Mouse (Mus musculus): ENCODE measurements around the gene Dap. TPM values are rescaled to one million over a fixed set of nuclear protein-coding genes. Genes with fewer than 3 reads are reported as not detected.

Dap gene
- polyA plus RNA-seq, 1 experiment from 2014 or later: 148 TPM

GRCm38 (mm10) chr15:31240181-31240580, 16.1 kb downstream of the Dap start:
- Histone ChIP-seq H3K4me3 (ENCODE audit: low read depth, low read length) (no peak overlapping the region), H3K36me3 (ENCODE audit: insufficient read depth, low read length) (peaks cover 14% of the 10 kb centered on the region; the same call in 1 of the 2 replicates), H3K9ac (replicated peaks; ENCODE audit: low read depth) (no peak overlapping the region), H3K27me3 (replicated peaks; ENCODE audit: insufficient read depth, low read length) (no peaks in the 10 kb centered on the region), H3K4me1 (ENCODE audit: insufficient read depth, low read depth, low read length) (no peaks in the 10 kb centered on the region), H3K9me3 (ENCODE audit: low read length) (no peaks in the 10 kb centered on the region), H3K27ac (ENCODE audit: low read length) (no peak overlapping the region), H3K4me2 (replicated peaks; ENCODE audit: low read depth, low read length) (no peak overlapping the region)
- TF ChIP-seq EP300 (IDR thresholded peaks at IDR 0.05): no peak
- TF ChIP-seq CTCF (IDR thresholded peaks at IDR 0.05): no peak
- no peak for DNase-seq (ENCODE audit: low spot score)
- no peak for ATAC-seq
- WGBS: 94% methylated on average over 4 of the region's 4 CpGs

GRCm38 (mm10) chr15:31243260-31243659, 19.1 kb downstream of the Dap start:
- H3K4me1 ChIP-seq (ENCODE audit: insufficient read depth, low read depth, low read length): no peaks in the 10 kb centered on the region
- no peak overlapping the region for H3K4me3 ChIP-seq (ENCODE audit: low read depth, low read length)
- no peaks in the 10 kb centered on the region for H3K9me3 ChIP-seq (ENCODE audit: low read length)
- no peak for TF ChIP-seq CTCF (IDR thresholded peaks at IDR 0.05)
- peak; percentile 80 for TF ChIP-seq EP300 (IDR thresholded peaks at IDR 0.05)
- no peak overlapping the region for H3K9ac ChIP-seq (replicated peaks; ENCODE audit: low read depth)
- DNase-seq (ENCODE audit: low spot score) (peak; percentile 34), ATAC-seq (peak; percentile 57)
- no peaks in the 10 kb centered on the region for H3K27me3 ChIP-seq (replicated peaks; ENCODE audit: insufficient read depth, low read length)
- peaks cover 3% of the 10 kb centered on the region; the same call in 1 of the 2 replicates for H3K36me3 ChIP-seq (ENCODE audit: insufficient read depth, low read length)
- no peak overlapping the region for H3K27ac ChIP-seq (ENCODE audit: low read length)
- no peak overlapping the region for H3K4me2 ChIP-seq (replicated peaks; ENCODE audit: low read depth, low read length)
- WGBS: 58% methylated on average over 10 of the region's 10 CpGs

GRCm38 (mm10) chr15:31244696-31245445, 20.8 kb downstream of the Dap start:
- ATAC-seq: no peak
- Histone ChIP-seq H3K4me2 (replicated peaks; ENCODE audit: low read depth, low read length) (no peak overlapping the region), H3K4me1 (ENCODE audit: insufficient read depth, low read depth, low read length) (no peaks in the 10 kb centered on the region), H3K9me3 (ENCODE audit: low read length) (no peaks in the 10 kb centered on the region), H3K4me3 (ENCODE audit: low read depth, low read length) (no peak overlapping the region), H3K9ac (replicated peaks; ENCODE audit: low read depth) (no peak overlapping the region), H3K27me3 (replicated peaks; ENCODE audit: insufficient read depth, low read length) (no peaks in the 10 kb centered on the region), H3K27ac (ENCODE audit: low read length) (no peak overlapping the region), H3K36me3 (ENCODE audit: insufficient read depth, low read length) (peaks cover 3% of the 10 kb centered on the region; the same call in 1 of the 2 replicates)
- no peak for DNase-seq (ENCODE audit: low spot score)
- WGBS: 91% methylated on average over 17 of the region's 17 CpGs
- TF ChIP-seq CTCF (IDR thresholded peaks at IDR 0.05) (no peak), EP300 (IDR thresholded peaks at IDR 0.05) (no peak)

DNA sequence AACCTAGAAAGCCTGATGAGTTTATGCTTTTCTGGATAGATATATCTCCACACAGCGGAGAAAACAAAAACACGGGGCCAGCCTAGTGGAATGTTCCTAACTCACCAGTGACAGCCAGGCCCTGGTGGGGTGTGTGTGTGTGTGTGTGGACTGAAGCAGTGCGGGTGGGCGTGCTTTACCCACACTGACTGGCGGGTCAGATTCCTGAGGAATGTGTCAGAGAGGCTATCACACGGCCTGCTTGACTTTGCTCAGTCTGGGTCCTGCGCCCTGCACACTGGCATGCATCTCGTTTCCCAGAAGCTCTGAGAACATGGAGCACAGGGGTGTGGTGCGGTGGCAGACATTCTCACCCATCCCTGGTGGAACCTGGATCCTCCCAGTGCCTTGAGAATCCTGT, 21.8 kb downstream of the Dap start:
- Histone ChIP-seq H3K36me3 (ENCODE audit: insufficient read depth, low read length) (no peaks in the 10 kb centered on the region; the same call in 1 of the 2 replicates), H3K9me3 (ENCODE audit: low read length) (no peaks in the 10 kb centered on the region), H3K4me3 (ENCODE audit: low read depth, low read length) (no peak overlapping the region), H3K4me1 (ENCODE audit: insufficient read depth, low read depth, low read length) (no peaks in the 10 kb centered on the region), H3K4me2 (replicated peaks; ENCODE audit: low read depth, low read length) (no peak overlapping the region), H3K27ac (ENCODE audit: low read length) (no peak overlapping the region), H3K9ac (replicated peaks; ENCODE audit: low read depth) (no peak overlapping the region), H3K27me3 (replicated peaks; ENCODE audit: insufficient read depth, low read length) (no peaks in the 10 kb centered on the region)
- WGBS: 47% methylated on average over 9 of the region's 9 CpGs
- TF ChIP-seq CTCF (IDR thresholded peaks at IDR 0.05) (no peak), EP300 (IDR thresholded peaks at IDR 0.05) (no peak)
- ATAC-seq (peak; percentile 91), DNase-seq (ENCODE audit: low spot score) (peak; percentile 61)

GRCm38 (mm10) chr15:31247035-31247434, 22.9 kb downstream of the Dap start:
- Histone ChIP-seq H3K9ac (replicated peaks; ENCODE audit: low read depth) (no peak overlapping the region), H3K27ac (ENCODE audit: low read length) (no peak overlapping the region), H3K4me3 (ENCODE audit: low read depth, low read length) (no peak overlapping the region), H3K27me3 (replicated peaks; ENCODE audit: insufficient read depth, low read length) (no peaks in the 10 kb centered on the region), H3K4me1 (ENCODE audit: insufficient read depth, low read depth, low read length) (no peaks in the 10 kb centered on the region), H3K36me3 (ENCODE audit: insufficient read depth, low read length) (no peaks in the 10 kb centered on the region; the same call in 1 of the 2 replicates), H3K9me3 (ENCODE audit: low read length) (no peaks in the 10 kb centered on the region), H3K4me2 (replicated peaks; ENCODE audit: low read depth, low read length) (no peak overlapping the region)
- TF ChIP-seq CTCF (IDR thresholded peaks at IDR 0.05): no peak
- TF ChIP-seq EP300 (IDR thresholded peaks at IDR 0.05): no peak
- no peak for ATAC-seq
- no peak for DNase-seq (ENCODE audit: low spot score)
- 64% methylated on average over 9 of the region's 9 CpGs for WGBS

DNA sequence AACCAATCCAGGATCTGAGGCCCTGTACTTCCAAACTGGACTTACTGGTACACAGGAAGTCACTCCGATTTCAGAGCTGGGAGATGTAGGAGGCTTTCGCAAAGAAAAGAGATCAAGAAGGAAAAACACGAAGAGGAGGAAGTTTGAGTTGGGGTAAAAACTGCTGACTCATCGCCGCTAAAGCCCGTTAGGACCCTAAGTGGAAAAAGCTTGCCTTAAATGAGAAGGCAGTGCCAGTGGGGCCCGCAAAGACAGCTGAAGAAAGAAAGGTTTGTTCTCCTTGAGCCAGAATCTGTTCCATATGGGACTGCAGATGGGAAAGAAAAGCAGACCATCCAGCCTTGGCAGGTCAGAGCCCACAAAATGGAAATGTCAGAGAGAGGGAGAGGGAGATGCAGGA, 24.8 kb downstream of the Dap start:
- no peak overlapping the region for H3K4me2 ChIP-seq (replicated peaks; ENCODE audit: low read depth, low read length)
- WGBS: 59% methylated on average over 7 of the region's 7 CpGs
- no peaks in the 10 kb centered on the region for H3K4me1 ChIP-seq (ENCODE audit: insufficient read depth, low read depth, low read length)
- H3K27ac ChIP-seq (ENCODE audit: low read length): no peak overlapping the region
- ATAC-seq (no peak), DNase-seq (ENCODE audit: low spot score) (no peak)
- no peaks in the 10 kb centered on the region for H3K36me3 ChIP-seq (ENCODE audit: insufficient read depth, low read length)
- TF ChIP-seq CTCF (IDR thresholded peaks at IDR 0.05): no peak
- TF ChIP-seq EP300 (IDR thresholded peaks at IDR 0.05): no peak
- no peaks in the 10 kb centered on the region for H3K27me3 ChIP-seq (replicated peaks; ENCODE audit: insufficient read depth, low read length)
- no peaks in the 10 kb centered on the region for H3K9me3 ChIP-seq (ENCODE audit: low read length)
- H3K4me3 ChIP-seq (ENCODE audit: low read depth, low read length): no peak overlapping the region
- H3K9ac ChIP-seq (replicated peaks; ENCODE audit: low read depth): no peak overlapping the region

All from lung, postnatal 0 days (tissue).